Mouse (Mus musculus): Measurements from ENCODE around the gene Nmnat2. TPM values are rescaled to one million over a fixed set of nuclear protein-coding genes. Genes with fewer than 3 reads are reported as not detected.

The Nmnat2 gene
- polyA plus RNA-seq, 1 experiment, result 0.63 TPM

- no peak overlapping the region for H3K27ac ChIP-seq (ENCODE audit: insufficient read depth, low read length)
- H3K4me1 ChIP-seq (ENCODE audit: control insufficient read depth, insufficient read depth, insufficient read length), result no peaks in the 10 kb centered on the region
- no peaks in the 10 kb centered on the region for H3K36me3 ChIP-seq (ENCODE audit: control insufficient read depth, insufficient read depth, low read length)
- WGBS, result 28% methylated on average over 16 of the region's 16 CpGs
- H3K27me3 ChIP-seq (ENCODE audit: control insufficient read depth, insufficient read depth, low read length), result no peaks in the 10 kb centered on the region
- DNase-seq (ENCODE audit: low read depth in 1 of 2, low spot score in 2 of 2), result no peak
- TF ChIP-seq POLR2A (IDR thresholded peaks at IDR 0.05; ENCODE audit: low read depth, low read length) (no peak), CTCF (IDR thresholded peaks at IDR 0.05; ENCODE audit: extremely low read depth, insufficient read depth, insufficient read length, insufficient replicate concordance) (no peak)
- no peak overlapping the region for H3K4me3 ChIP-seq (ENCODE audit: extremely low read depth, insufficient read depth, insufficient read length)
Measured at GRCm38 (mm10) chr1:153095826-153096727, 141.3 kb downstream of the Nmnat2 start.

DNA sequence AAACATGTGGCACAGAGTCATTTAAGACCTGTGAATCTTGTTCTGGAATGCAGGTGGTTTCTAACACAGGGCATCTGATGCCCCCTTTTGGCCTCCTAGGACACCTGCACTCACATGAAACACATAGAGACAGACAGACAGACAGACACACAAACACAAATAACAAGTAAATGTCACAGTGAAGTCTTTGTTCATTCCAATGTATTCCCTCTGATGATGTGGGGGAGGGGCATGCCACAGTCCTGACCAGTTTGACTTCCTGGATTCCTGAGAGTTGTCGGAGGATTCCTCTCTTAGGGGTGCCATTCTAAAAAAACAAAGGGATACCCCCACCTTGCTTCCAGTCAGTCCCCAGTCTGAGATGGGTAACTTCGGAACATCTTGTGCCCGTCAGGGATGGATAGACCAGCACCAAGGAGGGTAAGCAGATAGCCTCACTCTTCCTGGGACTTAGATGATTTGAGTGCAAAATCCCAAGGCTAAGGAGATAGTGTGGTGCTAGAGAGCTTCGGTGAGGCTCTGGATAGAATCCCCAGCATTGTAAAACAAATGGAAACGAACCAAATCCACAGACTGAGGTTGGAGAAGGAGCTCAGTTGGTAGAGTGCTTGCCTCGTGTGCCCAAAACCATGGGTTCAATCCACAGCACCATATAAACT, 142.4 kb downstream of the Nmnat2 start:
- Histone ChIP-seq H3K36me3 (ENCODE audit: control insufficient read depth, insufficient read depth, low read length) (no peaks in the 10 kb centered on the region), H3K4me3 (ENCODE audit: extremely low read depth, insufficient read depth, insufficient read length) (no peak overlapping the region), H3K27me3 (ENCODE audit: control insufficient read depth, insufficient read depth, low read length) (no peaks in the 10 kb centered on the region), H3K4me1 (ENCODE audit: control insufficient read depth, insufficient read depth, insufficient read length) (no peaks in the 10 kb centered on the region), H3K27ac (ENCODE audit: insufficient read depth, low read length) (no peak overlapping the region)
- WGBS, result 90% methylated on average over 6 of the region's 6 CpGs
- no peak for TF ChIP-seq POLR2A (IDR thresholded peaks at IDR 0.05; ENCODE audit: low read depth, low read length)
- TF ChIP-seq CTCF (IDR thresholded peaks at IDR 0.05; ENCODE audit: extremely low read depth, insufficient read depth, insufficient read length, insufficient replicate concordance), result no peak
- no peak for DNase-seq (ENCODE audit: low read depth in 1 of 2, low spot score in 2 of 2)

DNA sequence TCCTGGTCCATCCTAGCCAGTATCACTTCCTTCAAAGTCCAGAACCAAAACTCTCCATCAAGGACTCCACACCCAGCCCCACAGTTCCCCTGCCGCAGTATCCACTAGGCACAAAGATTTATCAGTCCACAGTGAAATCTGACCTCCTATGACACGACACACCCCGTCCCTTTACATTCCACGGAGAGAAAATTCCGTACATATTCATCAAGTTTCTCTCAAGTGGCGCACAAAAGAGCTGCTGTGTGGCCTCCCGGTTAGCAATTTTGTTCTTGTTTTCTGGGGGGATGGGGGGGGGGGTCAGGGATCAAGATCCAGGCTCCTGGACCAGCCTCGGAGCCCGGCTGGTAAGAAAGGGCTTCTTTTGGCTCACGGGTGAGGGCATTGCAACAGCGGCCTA, 143.8 kb downstream of the Nmnat2 start:
- Histone ChIP-seq H3K27me3 (ENCODE audit: control insufficient read depth, insufficient read depth, low read length) (no peaks in the 10 kb centered on the region), H3K27ac (ENCODE audit: insufficient read depth, low read length) (no peak overlapping the region), H3K4me1 (ENCODE audit: control insufficient read depth, insufficient read depth, insufficient read length) (no peaks in the 10 kb centered on the region), H3K36me3 (ENCODE audit: control insufficient read depth, insufficient read depth, low read length) (no peaks in the 10 kb centered on the region), H3K4me3 (ENCODE audit: extremely low read depth, insufficient read depth, insufficient read length) (no peak overlapping the region)
- DNase-seq (ENCODE audit: low read depth in 1 of 2, low spot score in 2 of 2), result no peak
- TF ChIP-seq POLR2A (IDR thresholded peaks at IDR 0.05; ENCODE audit: low read depth, low read length) (no peak), CTCF (IDR thresholded peaks at IDR 0.05; ENCODE audit: extremely low read depth, insufficient read depth, insufficient read length, insufficient replicate concordance) (no peak)
- WGBS, result 90% methylated on average over 11 of the region's 11 CpGs

DNA sequence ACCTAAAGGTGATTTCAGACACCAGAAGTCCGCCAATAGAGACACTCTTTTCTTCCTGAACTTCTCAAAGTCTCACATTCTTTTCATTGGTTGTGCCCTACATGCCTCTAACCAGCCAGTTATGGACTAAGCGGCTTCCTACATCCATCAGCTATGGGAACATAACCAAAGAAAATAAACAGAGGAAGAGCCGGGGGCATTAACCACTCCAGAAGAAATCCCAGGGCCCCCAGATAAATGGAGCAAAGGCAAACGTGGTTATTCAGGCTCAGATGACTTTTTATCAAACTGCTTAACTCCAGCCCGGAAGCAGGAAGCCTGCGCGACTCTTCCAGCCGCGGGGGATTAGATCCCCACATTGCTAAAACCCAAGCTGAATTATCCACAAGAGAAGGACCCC, 146.1 kb downstream of the Nmnat2 start:
- Histone ChIP-seq H3K36me3 (ENCODE audit: control insufficient read depth, insufficient read depth, low read length) (no peaks in the 10 kb centered on the region), H3K27ac (ENCODE audit: insufficient read depth, low read length) (no peak overlapping the region), H3K4me1 (ENCODE audit: control insufficient read depth, insufficient read depth, insufficient read length) (no peaks in the 10 kb centered on the region), H3K4me3 (ENCODE audit: extremely low read depth, insufficient read depth, insufficient read length) (no peak overlapping the region), H3K27me3 (ENCODE audit: control insufficient read depth, insufficient read depth, low read length) (no peaks in the 10 kb centered on the region)
- WGBS, result 41% methylated on average over 9 of the region's 9 CpGs
- TF ChIP-seq CTCF (IDR thresholded peaks at IDR 0.05; ENCODE audit: extremely low read depth, insufficient read depth, insufficient read length, insufficient replicate concordance) (no peak), POLR2A (IDR thresholded peaks at IDR 0.05; ENCODE audit: low read depth, low read length) (no peak)
- DNase-seq (ENCODE audit: low read depth in 1 of 2, low spot score in 2 of 2), result no peak

GRCm38 (mm10) chr1:153101327-153101880, 146.6 kb downstream of the Nmnat2 start:
- Histone ChIP-seq H3K4me3 (ENCODE audit: extremely low read depth, insufficient read depth, insufficient read length) (no peak overlapping the region), H3K4me1 (ENCODE audit: control insufficient read depth, insufficient read depth, insufficient read length) (no peaks in the 10 kb centered on the region), H3K27me3 (ENCODE audit: control insufficient read depth, insufficient read depth, low read length) (no peaks in the 10 kb centered on the region), H3K27ac (ENCODE audit: insufficient read depth, low read length) (no peak overlapping the region), H3K36me3 (ENCODE audit: control insufficient read depth, insufficient read depth, low read length) (no peaks in the 10 kb centered on the region)
- peak; percentile 14; the same call in 1 of the 2 replicates for TF ChIP-seq CTCF (IDR thresholded peaks at IDR 0.05; ENCODE audit: extremely low read depth, insufficient read depth, insufficient read length, insufficient replicate concordance)
- TF ChIP-seq POLR2A (IDR thresholded peaks at IDR 0.05; ENCODE audit: low read depth, low read length), result no peak
- 23% methylated on average over 9 of the region's 9 CpGs for WGBS
- peak in 1 of 2 experiments; percentile 38 for DNase-seq (ENCODE audit: low read depth in 1 of 2, low spot score in 2 of 2)

DNA sequence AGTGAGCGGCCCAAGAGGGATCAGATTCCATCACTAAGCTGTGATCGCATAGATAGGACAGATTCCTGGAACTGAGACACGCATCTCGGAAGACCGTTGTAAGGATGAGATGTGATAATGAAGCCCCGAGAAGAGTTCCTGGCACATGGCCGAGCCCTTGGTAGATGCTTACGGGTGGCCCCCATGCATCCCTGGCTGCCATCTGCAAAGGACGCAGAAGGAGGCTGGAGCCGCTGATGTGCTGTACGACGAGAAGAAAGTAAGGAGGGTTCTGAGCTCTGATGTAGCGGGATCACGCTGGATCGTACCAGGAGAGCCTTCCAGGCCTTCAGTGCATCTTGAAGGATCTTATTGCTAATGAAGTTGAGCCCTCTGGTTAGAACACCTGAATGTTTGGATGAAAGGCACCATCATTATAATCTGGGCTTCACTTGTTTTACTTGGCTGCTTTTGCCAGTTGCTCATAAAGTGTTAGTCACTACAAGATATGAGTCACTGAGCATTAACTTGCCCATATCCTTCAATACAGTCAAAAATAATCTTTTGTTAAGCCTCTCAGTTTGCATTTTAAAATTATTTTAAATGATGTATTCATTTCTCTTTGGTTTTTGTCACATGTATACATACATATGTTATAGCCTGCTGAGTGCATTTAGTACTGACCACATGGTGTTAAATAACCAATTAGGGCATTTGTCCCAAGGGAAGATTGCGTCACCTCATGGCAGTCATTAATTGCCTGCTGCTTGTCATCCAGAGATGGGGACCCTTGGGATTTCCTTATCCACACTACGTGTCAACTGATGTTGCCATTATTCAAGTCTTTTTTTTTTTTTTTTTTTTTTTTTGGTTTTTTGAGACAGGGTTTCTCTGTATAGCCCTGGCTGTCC, 147.7 kb downstream of the Nmnat2 start:
- Histone ChIP-seq H3K27me3 (ENCODE audit: control insufficient read depth, insufficient read depth, low read length) (no peaks in the 10 kb centered on the region), H3K4me3 (ENCODE audit: extremely low read depth, insufficient read depth, insufficient read length) (no peak overlapping the region), H3K36me3 (ENCODE audit: control insufficient read depth, insufficient read depth, low read length) (no peaks in the 10 kb centered on the region), H3K27ac (ENCODE audit: insufficient read depth, low read length) (no peak overlapping the region), H3K4me1 (ENCODE audit: control insufficient read depth, insufficient read depth, insufficient read length) (no peaks in the 10 kb centered on the region)
- TF ChIP-seq CTCF (IDR thresholded peaks at IDR 0.05; ENCODE audit: extremely low read depth, insufficient read depth, insufficient read length, insufficient replicate concordance) (no peak), POLR2A (IDR thresholded peaks at IDR 0.05; ENCODE audit: low read depth, low read length) (no peak)
- 92% methylated on average over 17 of the region's 17 CpGs for WGBS
- no peak for DNase-seq (ENCODE audit: low read depth in 1 of 2, low spot score in 2 of 2)

All from spleen, adult 2 months (tissue).